In genomic region chr19:23757961-23758553, GRCm38 (mm10) we compare ENCODE assay signal across 7 mouse cellular contexts. TPM values are rescaled to one million over a fixed set of nuclear protein-coding genes. Genes with fewer than 3 reads are reported as not detected.
A peak's percentile ranks its signal among the peaks of the same experiment; 100 is the strongest.
DNase-seq lines count a peak whose midpoint lies in the region; ATAC-seq and TF ChIP-seq lines count a peak whose summit lies in the region.

No protein-coding gene starts in this region.

- H3K4me1 ChIP-seq in intestine, embryonic 15.5 days (replicated peaks) = peaks cover 6% of the 10 kb centered on the region
- peaks cover 28% of the 10 kb centered on the region for H3K4me1 ChIP-seq in midbrain, embryonic 10.5 days
- H3K4me1 ChIP-seq in small intestine, adult 2 months (ENCODE audit: control insufficient read depth, insufficient read depth, insufficient read length, low read length) = no peaks in the 10 kb centered on the region; the same call in 1 of the 2 replicates

- peak overlapping the region; percentile 72 for H3K4me3 ChIP-seq in intestine, embryonic 15.5 days (replicated peaks)
- H3K4me3 ChIP-seq in midbrain, embryonic 10.5 days = peak overlapping the region; percentile 80
- peak overlapping the region; percentile 85 for H3K4me3 ChIP-seq in small intestine, adult 2 months (ENCODE audit: low read depth, low read length)

- H3K4me2 ChIP-seq in intestine, embryonic 15.5 days (replicated peaks) = peak overlapping the region; percentile 95

- no peak for TF ChIP-seq POLR2A in small intestine, adult 2 months (IDR thresholded peaks at IDR 0.05; ENCODE audit: low read depth, low read length)

- H3K9ac ChIP-seq in intestine, embryonic 15.5 days = peak overlapping the region; percentile 76

- peak overlapping the region; percentile 70 for H3K27ac ChIP-seq in intestine, embryonic 15.5 days
- peak overlapping the region; percentile 93 for H3K27ac ChIP-seq in midbrain, embryonic 10.5 days (replicated peaks)
- peak overlapping the region; percentile 50 for H3K27ac ChIP-seq in small intestine, adult 2 months (ENCODE audit: insufficient read depth, low read depth, low read length)

- peaks cover 13% of the 10 kb centered on the region for H3K27me3 ChIP-seq in intestine, embryonic 15.5 days (replicated peaks)
- H3K27me3 ChIP-seq in midbrain, embryonic 10.5 days (ENCODE audit: low read depth, poor library complexity, severe bottlenecking) = peaks cover 55% of the 10 kb centered on the region
- peaks cover 13% of the 10 kb centered on the region for H3K27me3 ChIP-seq in small intestine, adult 2 months (ENCODE audit: control insufficient read depth, insufficient read depth, low read length)

- intact Hi-C loops in gastrocnemius, postnatal 36 days (cut with DNase I) = loop anchor here (2.0 kb wide), 1 partner anchor 71 kb away; the partner anchor contains the start of gene Ptar1
- intact Hi-C loops in left cerebral cortex, postnatal 25 days (cut with DNase I) = loop anchor here (1.0 to 5.0 kb wide), 5 partner anchors 71 to 216 kb away; partner anchors contain the start of gene Ptar1

- TF ChIP-seq CTCF in small intestine, adult 2 months (IDR thresholded peaks at IDR 0.05; ENCODE audit: extremely low read depth, insufficient read length, insufficient replicate concordance, low read depth, low read length) = peak; percentile 97

- WGBS in intestine, embryonic 15.5 days = under 1% methylated on average over 40 of the region's 40 CpGs
- under 1% methylated on average over 40 of the region's 40 CpGs for WGBS in midbrain, embryonic 10.5 days
- WGBS in small intestine, adult 2 months = 1% methylated on average over 40 of the region's 40 CpGs

- peak; percentile 84 for DNase-seq in adrenal gland, adult 8-10 months
- peak; percentile 93 for DNase-seq in embryo, embryonic 11.5 days (ENCODE audit: low read depth, low spot score)
- DNase-seq in gastrocnemius, postnatal 36 days = peak; percentile 92 to 93
- DNase-seq in left cerebral cortex, postnatal 25 days (ENCODE audit: low spot score in 2 of 2) = peak; percentile 95 to 97
- DNase-seq in midbrain, embryonic 10.5 days (ENCODE audit: low spot score) = peak; percentile 96

- peak; percentile 90 for ATAC-seq in intestine, embryonic 15.5 days

- no peaks in the 10 kb centered on the region for H3K9me3 ChIP-seq in intestine, embryonic 15.5 days
- H3K9me3 ChIP-seq in midbrain, embryonic 10.5 days (replicated peaks) = no peaks in the 10 kb centered on the region

- no peaks in the 10 kb centered on the region for H3K36me3 ChIP-seq in intestine, embryonic 15.5 days
- H3K36me3 ChIP-seq in midbrain, embryonic 10.5 days = no peaks in the 10 kb centered on the region
- no peaks in the 10 kb centered on the region for H3K36me3 ChIP-seq in small intestine, adult 2 months (ENCODE audit: control insufficient read depth, insufficient read depth, low read length)

RNA-seq across cellular contexts. Expression of gene Apba1, which starts 0.6 kb away (rescaled TPM):
- total RNA-seq in adrenal gland, adult 8-10 months (2022) = 1 to 10 TPM; 4.4 to 7.5 (median 5.3) TPM
- total RNA-seq in gastrocnemius, postnatal 36 days (2021) = under 1 TPM; 0.87 to 0.91 TPM
- 0.73 and 0.76 TPM in 2 replicates for polyA plus RNA-seq in intestine, embryonic 15.5 days (2015; fragmentation: Nextera tagmentation; extraction: Ambion mirVana)
- 100 to 1,000 TPM; 116 to 124 TPM for total RNA-seq in left cerebral cortex, postnatal 25 days (2021)
- polyA plus RNA-seq in midbrain, embryonic 10.5 days (2016; fragmentation: Nextera tagmentation; extraction: Ambion mirVana) = 0.22 and 0.76 TPM in 2 replicates
- 1.1 and 2.0 TPM in 2 replicates for polyA plus RNA-seq in small intestine, adult 2 months (2012; rRNA removed)

Comparison
In these comparisons a context has a peak if more than half of its experiments do, and no peak if none do; other contexts are left out.
1. Peak in every context shown above with its lines: DNase-seq, ATAC-seq, H3K4me3 ChIP-seq and H3K27ac ChIP-seq.
2. RNA of gene Apba1, which starts 0.6 kb away (total RNA-seq): 116 to 124 TPM in left cerebral cortex, postnatal 25 days; 4.4 to 7.5 TPM in adrenal gland, adult 8-10 months and 0.87 to 0.91 TPM in gastrocnemius, postnatal 36 days; every median in the first group is over 10 times any median in the second.